Mouse (Mus musculus) stomach, embryonic 15.5 days (tissue): ENCODE results near the gene Shank3. TPM values are rescaled to one million over a fixed set of nuclear protein-coding genes. Genes with fewer than 3 reads are reported as not detected.

Source experiments
- ATAC-seq: fragments of 200-750 bp; cut with Nextera tagmentation; 2 replicates; pipeline ENCODE4 v1.8.0; 2017; ENCODE audit warnings: low read depth, moderate number of reproducible peaks, moderate TSS enrichment; ENCODE audit not compliant: insufficient read depth, low FRiP score
- H3K27ac ChIP-seq: fragments of 300-500 bp; sonication (generic); 2 replicates; pipeline ENCODE4 v1.5.1; 2015; ENCODE audit warnings: mild to moderate bottlenecking, inconsistent platforms
- H3K27me3 ChIP-seq: fragments of 300-500 bp; sonication (generic); replicated peaks from 2 replicates; pipeline ENCODE4 v1.6.1; 2015; ENCODE audit warnings: inconsistent platforms
- H3K36me3 ChIP-seq: fragments of 300-500 bp; sonication (generic); 2 replicates; pipeline ENCODE4 v1.6.1; 2015; ENCODE audit warnings: inconsistent platforms
- H3K4me1 ChIP-seq: fragments of 300-500 bp; sonication (generic); 2 replicates; pipeline ENCODE4 v1.6.1; 2015; ENCODE audit warnings: inconsistent platforms
- H3K4me2 ChIP-seq: fragments of 300-500 bp; sonication (generic); 2 replicates; pipeline ENCODE4 v1.6.1; 2015; ENCODE audit warnings: mild to moderate bottlenecking, inconsistent platforms
- H3K4me3 ChIP-seq: fragments of 300-500 bp; sonication (generic); replicated peaks from 2 replicates; pipeline ENCODE4 v1.5.1; 2015; ENCODE audit warnings: inconsistent platforms
- H3K9ac ChIP-seq: fragments of 300-500 bp; sonication (generic); 2 replicates; pipeline ENCODE4 v1.6.1; 2015; ENCODE audit warnings: inconsistent platforms
- H3K9me3 ChIP-seq: fragments of 300-500 bp; sonication (generic); 2 replicates; pipeline ENCODE4 v1.6.1; 2016; ENCODE audit warnings: inconsistent platforms
- WGBS: fragments of 180-500 bp; shearing (Covaris S2); methylation state at CpG from one replicate; pipeline ENCODE4 v1.1.7; 2015; 5-methylcytosine and 5-hydroxymethylcytosine counted together
- polyA plus RNA-seq: library from polyadenylated mRNA; unstranded; fragments of >200 nt; fragmentation: Nextera tagmentation; extraction: Ambion mirVana; gene quantifications from 2 replicates; pipeline ENCODE4 v1.2.1, GENCODE M21; 2015

Gene Shank3
- polyA plus RNA-seq, 1 experiment from 2014 or later: 1.9 TPM

- Histone ChIP-seq H3K27me3 (no peaks in the 10 kb centered on the region; the same call in 1 of the 2 replicates), H3K4me3 (no peak overlapping the region), H3K4me2 (no peak overlapping the region), H3K27ac (no peak overlapping the region), H3K9ac (no peak overlapping the region), H3K36me3 (no peaks in the 10 kb centered on the region), H3K4me1 (no peaks in the 10 kb centered on the region), H3K9me3 (no peaks in the 10 kb centered on the region)
- no peak for ATAC-seq
- WGBS: 14% methylated on average over 1 of the region's 1 CpGs
Observed at GRCm38 (mm10) chr15:89465052-89465451, 34.4 kb upstream of the Shank3 start.

- no peak for ATAC-seq
- Histone ChIP-seq H3K27me3 (no peaks in the 10 kb centered on the region; the same call in 1 of the 2 replicates), H3K9me3 (no peaks in the 10 kb centered on the region), H3K4me2 (no peak overlapping the region), H3K9ac (no peak overlapping the region), H3K4me3 (no peak overlapping the region), H3K27ac (no peak overlapping the region), H3K4me1 (no peaks in the 10 kb centered on the region), H3K36me3 (no peaks in the 10 kb centered on the region)
- WGBS: 29% methylated on average over 2 of the region's 2 CpGs
Observed at GRCm38 (mm10) chr15:89468577-89468976, 30.8 kb upstream of the Shank3 start.

GRCm38 (mm10) chr15:89471476-89471875 lies 27.9 kb upstream of the Shank3 start:
- Histone ChIP-seq H3K9ac (no peak overlapping the region), H3K4me1 (peaks cover 9% of the 10 kb centered on the region), H3K4me3 (no peak overlapping the region), H3K4me2 (no peak overlapping the region), H3K9me3 (no peaks in the 10 kb centered on the region), H3K27ac (no peak overlapping the region), H3K36me3 (no peaks in the 10 kb centered on the region), H3K27me3 (no peaks in the 10 kb centered on the region; the same call in 1 of the 2 replicates)
- ATAC-seq: no peak
- 84% methylated on average over 4 of the region's 4 CpGs for WGBS

- H3K36me3 ChIP-seq: no peaks in the 10 kb centered on the region
Observed at GRCm38 (mm10) chr15:89473370-89473769, 26.1 kb upstream of the Shank3 start.

GRCm38 (mm10) chr15:89473921-89474320 lies 25.5 kb upstream of the Shank3 start:
- Histone ChIP-seq H3K4me3 (no peak overlapping the region), H3K9ac (no peak overlapping the region), H3K36me3 (no peaks in the 10 kb centered on the region), H3K9me3 (no peaks in the 10 kb centered on the region), H3K27ac (no peak overlapping the region), H3K27me3 (no peaks in the 10 kb centered on the region), H3K4me1 (peaks cover 10% of the 10 kb centered on the region), H3K4me2 (no peak overlapping the region)
- 97% methylated on average over 8 of the region's 8 CpGs for WGBS
- ATAC-seq: no peak

More at GRCm38 (mm10) chr15:89473370-89473769, 26.1 kb upstream of the Shank3 start:
- Histone ChIP-seq H3K4me3 (no peak overlapping the region), H3K4me1 (peaks cover 10% of the 10 kb centered on the region), H3K9ac (no peak overlapping the region), H3K27me3 (no peaks in the 10 kb centered on the region), H3K27ac (no peak overlapping the region), H3K9me3 (no peaks in the 10 kb centered on the region), H3K4me2 (no peak overlapping the region)
- ATAC-seq: no peak
- 77% methylated on average over 9 of the region's 9 CpGs for WGBS

GRCm38 (mm10) chr15:89474596-89475292 lies 24.7 kb upstream of the Shank3 start:
- H3K4me1 ChIP-seq: peaks cover 10% of the 10 kb centered on the region
- no peaks in the 10 kb centered on the region for H3K27me3 ChIP-seq
- no peak overlapping the region for H3K4me2 ChIP-seq
- H3K36me3 ChIP-seq: no peaks in the 10 kb centered on the region
- H3K9me3 ChIP-seq: no peaks in the 10 kb centered on the region
- no peak overlapping the region for H3K27ac ChIP-seq
- no peak overlapping the region for H3K9ac ChIP-seq
- WGBS: 94% methylated on average over 19 of the region's 19 CpGs
- no peak overlapping the region for H3K4me3 ChIP-seq
- no peak for ATAC-seq

- peaks cover 10% of the 10 kb centered on the region for H3K4me1 ChIP-seq
- H3K27me3 ChIP-seq: no peaks in the 10 kb centered on the region
- ATAC-seq: no peak
- peak overlapping the region; percentile 91 for H3K4me2 ChIP-seq
- no peak overlapping the region for H3K27ac ChIP-seq
- H3K9me3 ChIP-seq: no peaks in the 10 kb centered on the region
- peak overlapping the region; percentile 60 for H3K4me3 ChIP-seq
- WGBS: 85% methylated on average over 7 of the region's 7 CpGs
- H3K9ac ChIP-seq: no peak overlapping the region
- H3K36me3 ChIP-seq: no peaks in the 10 kb centered on the region
Observed at GRCm38 (mm10) chr15:89475293-89475600, 24.2 kb upstream of the Shank3 start.

- Histone ChIP-seq H3K9me3 (no peaks in the 10 kb centered on the region), H3K4me1 (peaks cover 10% of the 10 kb centered on the region), H3K9ac (peak overlapping the region; percentile 52; the same call in 1 of the 2 replicates), H3K36me3 (no peaks in the 10 kb centered on the region), H3K27ac (peak overlapping the region; percentile 80), H3K4me2 (peak overlapping the region; percentile 91), H3K4me3 (peak overlapping the region; percentile 60), H3K27me3 (no peaks in the 10 kb centered on the region)
- 10% methylated on average over 44 of the region's 44 CpGs for WGBS
- peak; percentile 97 for ATAC-seq
Observed at GRCm38 (mm10) chr15:89475611-89476474, 23.6 kb upstream of the Shank3 start.

GRCm38 (mm10) chr15:89476475-89476815 lies 23.0 kb upstream of the Shank3 start:
- 3% methylated on average over 5 of the region's 5 CpGs for WGBS
- no peak for ATAC-seq
- H3K36me3 ChIP-seq: no peaks in the 10 kb centered on the region
- peak overlapping the region; percentile 60 for H3K4me3 ChIP-seq
- peak overlapping the region; percentile 80 for H3K27ac ChIP-seq
- no peaks in the 10 kb centered on the region for H3K9me3 ChIP-seq
- peak overlapping the region; percentile 52; the same call in 1 of the 2 replicates for H3K9ac ChIP-seq
- peaks cover 10% of the 10 kb centered on the region for H3K4me1 ChIP-seq
- H3K27me3 ChIP-seq: no peaks in the 10 kb centered on the region
- peak overlapping the region; percentile 91 for H3K4me2 ChIP-seq

- Histone ChIP-seq H3K4me1 (peaks cover 10% of the 10 kb centered on the region), H3K36me3 (no peaks in the 10 kb centered on the region), H3K4me3 (peak within 1 kb of the TSS; percentile 60), H3K27me3 (no peaks in the 10 kb centered on the region), H3K9me3 (no peaks in the 10 kb centered on the region), H3K9ac (peak within 1 kb of the TSS; percentile 52; the same call in 1 of the 2 replicates), H3K4me2 (peak within 1 kb of the TSS; percentile 91), H3K27ac (peak within 1 kb of the TSS; percentile 80)
- ATAC-seq: no peak
- 24% methylated on average over 9 of the region's 9 CpGs for WGBS
Observed at GRCm38 (mm10) chr15:89477091-89477491, 22.3 kb upstream of the Shank3 start, which contains the start of gene Arsa. TSS of gene Arsa (minus strand) at chr15:89477425.

GRCm38 (mm10) chr15:89477806-89478205 lies 21.6 kb upstream of the Shank3 start:
- Histone ChIP-seq H3K9ac (no peak overlapping the region), H3K4me1 (peaks cover 10% of the 10 kb centered on the region), H3K27me3 (no peaks in the 10 kb centered on the region), H3K4me3 (no peak overlapping the region), H3K27ac (no peak overlapping the region), H3K9me3 (no peaks in the 10 kb centered on the region), H3K36me3 (no peaks in the 10 kb centered on the region), H3K4me2 (no peak overlapping the region)
- ATAC-seq: no peak
- WGBS: 60% methylated on average over 8 of the region's 8 CpGs

- no peak overlapping the region for H3K27ac ChIP-seq
- H3K4me2 ChIP-seq: no peak overlapping the region
- H3K27me3 ChIP-seq: no peaks in the 10 kb centered on the region
- H3K36me3 ChIP-seq: no peaks in the 10 kb centered on the region
- no peak overlapping the region for H3K9ac ChIP-seq
- ATAC-seq: no peak
- peaks cover 10% of the 10 kb centered on the region for H3K4me1 ChIP-seq
- H3K4me3 ChIP-seq: no peak overlapping the region
- H3K9me3 ChIP-seq: no peaks in the 10 kb centered on the region
- WGBS: 87% methylated on average over 3 of the region's 3 CpGs
Observed at GRCm38 (mm10) chr15:89478622-89479021, 20.8 kb upstream of the Shank3 start.
